Mouse (Mus musculus) CH12.LX (cell line): ENCODE results near the gene Hand2. TPM values are rescaled to one million over a fixed set of nuclear protein-coding genes. Genes with fewer than 3 reads are reported as not detected.

ENCODE experiments used
- DNase-seq: peaks from one replicate; pipeline ENCODE4 v3.0.0-alpha.2; 2013; ENCODE audit errors: extremely low read depth
- H3K27ac ChIP-seq: 2 replicates; pipeline ENCODE4 v1.5.1; 2012; ENCODE audit warnings: low read depth, mild to moderate bottlenecking, control low read depth, moderate library complexity; ENCODE audit not compliant: insufficient read depth
- H3K27me3 ChIP-seq: replicated peaks from 2 replicates; pipeline ENCODE3; 2012; ENCODE audit warnings: inconsistent platforms
- H3K36me3 ChIP-seq, 2 experiments: replicated peaks in 1 of 2; 2 replicates each; pipeline versions ENCODE3 to v1.6.1; 2012; ENCODE audit warnings: inconsistent platforms in 1 of 2, low read length in 1 of 2, mild to moderate bottlenecking in 1 of 2, mixed read lengths in 1 of 2, moderate library complexity in 1 of 2; ENCODE audit not compliant: control insufficient read depth in 1 of 2, insufficient read depth in 1 of 2
- H3K4me1 ChIP-seq, 2 experiments: 2 replicates each; pipeline ENCODE4 v1.6.1; 2012; ENCODE audit warnings: inconsistent platforms in 1 of 2, moderate library complexity in 1 of 2; ENCODE audit not compliant: insufficient read depth in 2 of 2, control insufficient read depth in 1 of 2
- H3K4me2 ChIP-seq: 2 replicates; pipeline ENCODE4 v1.6.1; 2012; ENCODE audit warnings: low read depth, mild to moderate bottlenecking, control low read depth; ENCODE audit not compliant: poor library complexity, insufficient read depth, severe bottlenecking
- H3K4me3 ChIP-seq, 3 experiments: fragments of 150-350 bp in 1 of 3; sonication (generic) in 1 of 3; replicated peaks in 1 of 3; 2 replicates each; pipeline versions ENCODE3 to v1.5.1; 2011 to 2012; ENCODE audit warnings: low read depth in 2 of 3, low read length in 2 of 3, mild to moderate bottlenecking in 2 of 3, moderate library complexity in 2 of 3, control low read depth in 1 of 3, improper control_type of control experiment in 1 of 3, inconsistent platforms in 1 of 3, mixed read lengths in 1 of 3; ENCODE audit not compliant: poor library complexity in 1 of 3
- H3K79me2 ChIP-seq: replicated peaks from 2 replicates; pipeline ENCODE4 v1.6.1; 2012; ENCODE audit warnings: mild to moderate bottlenecking, moderate library complexity; ENCODE audit not compliant: control insufficient read depth, poor library complexity, insufficient read depth, severe bottlenecking; ENCODE audit errors: extremely low read depth
- H3K9ac ChIP-seq: 2 replicates; pipeline ENCODE4 v1.6.1; 2012; ENCODE audit warnings: low read depth, mild to moderate bottlenecking, control low read depth, moderate library complexity; ENCODE audit not compliant: insufficient read depth
- H3K9me3 ChIP-seq: replicated peaks from 2 replicates; pipeline ENCODE3; 2012; ENCODE audit warnings: low read length, inconsistent platforms, mixed read lengths
- BHLHE40 ChIP-seq: IDR thresholded peaks from 2 replicates; pipeline ENCODE4 v1.6.1; 2011; ENCODE audit warnings: mild to moderate bottlenecking, low read depth, low read length, improper control_type of control experiment
- CHD1 ChIP-seq: IDR thresholded peaks from 2 replicates; pipeline ENCODE4 v1.6.1; 2012; ENCODE audit warnings: low read depth, low read length, improper control_type of control experiment, inconsistent platforms
- CHD2 ChIP-seq: IDR thresholded peaks from 2 replicates; pipeline ENCODE4 v1.6.1; 2011; ENCODE audit warnings: low read length, improper control_type of control experiment
- CTCF ChIP-seq, 2 experiments: IDR thresholded peaks in 1 of 2; conservative IDR thresholded peaks in 1 of 2; 2 replicates each; pipeline ENCODE4 v1.5.1; 2011 to 2012; ENCODE audit warnings: low read depth in 2 of 2, low read length in 2 of 2, improper control_type of control experiment in 1 of 2, inconsistent platforms in 1 of 2, mild to moderate bottlenecking in 1 of 2, moderate library complexity in 1 of 2
- E2F4 ChIP-seq: IDR thresholded peaks from 2 replicates; pipeline ENCODE4 v1.6.1; 2011; ENCODE audit warnings: low read depth, low read length, improper control_type of control experiment; ENCODE audit not compliant: insufficient replicate concordance
- ELF1 ChIP-seq: IDR thresholded peaks from 2 replicates; pipeline ENCODE4 v1.6.1; 2014; ENCODE audit warnings: low read depth, mild to moderate bottlenecking, inconsistent platforms, low read length, improper control_type of control experiment
- ETS1 ChIP-seq: conservative IDR thresholded peaks from 2 replicates; pipeline ENCODE4 v1.6.1; 2012; ENCODE audit warnings: low read depth, mild to moderate bottlenecking, inconsistent platforms, low read length, improper control_type of control experiment, moderate library complexity
- GABPA ChIP-seq: IDR thresholded peaks from 2 replicates; pipeline ENCODE4 v1.6.1; 2012; ENCODE audit warnings: low read depth, low read length, improper control_type of control experiment, inconsistent platforms; ENCODE audit not compliant: insufficient replicate concordance
- IRF4 ChIP-seq: IDR thresholded peaks from 2 replicates; pipeline ENCODE4 v1.6.1; 2014; ENCODE audit warnings: low read depth, mild to moderate bottlenecking, inconsistent platforms, low read length, improper control_type of control experiment
- MAFK ChIP-seq: IDR thresholded peaks from 2 replicates; pipeline ENCODE4 v1.6.1; 2011; ENCODE audit warnings: low read length, improper control_type of control experiment; ENCODE audit not compliant: insufficient replicate concordance
- MAX ChIP-seq: IDR thresholded peaks from 2 replicates; pipeline ENCODE4 v1.6.1; 2011; ENCODE audit warnings: low read length, improper control_type of control experiment
- MEF2A ChIP-seq: IDR thresholded peaks from 2 replicates; pipeline ENCODE4 v1.6.1; 2014; ENCODE audit warnings: low read depth, mild to moderate bottlenecking, inconsistent platforms, low read length, improper control_type of control experiment, borderline replicate concordance
- MXI1 ChIP-seq: IDR thresholded peaks from 2 replicates; pipeline ENCODE4 v1.6.1; 2011; ENCODE audit warnings: mild to moderate bottlenecking, low read depth, low read length, improper control_type of control experiment
- MYC ChIP-seq: IDR thresholded peaks from 2 replicates; pipeline ENCODE4 v1.6.1; 2011; ENCODE audit warnings: low read depth, mild to moderate bottlenecking, improper control_type of control experiment, low read length
- NELFE ChIP-seq: IDR thresholded peaks from 2 replicates; pipeline ENCODE4 v1.6.1; 2011; ENCODE audit warnings: low read depth, low read length, improper control_type of control experiment
- POLR2A ChIP-seq: IDR thresholded peaks from 2 replicates; pipeline ENCODE4 v1.6.1; 2011; ENCODE audit warnings: low read depth, mild to moderate bottlenecking, improper control_type of control experiment, low read length
- POLR2AphosphoS2 ChIP-seq: IDR thresholded peaks from 2 replicates; pipeline ENCODE4 v1.6.1; 2011; ENCODE audit warnings: low read depth, low read length, improper control_type of control experiment
- RCOR1 ChIP-seq: conservative IDR thresholded peaks from 2 replicates; pipeline ENCODE4 v1.6.1; 2012; ENCODE audit warnings: low read depth, mild to moderate bottlenecking, inconsistent platforms, low read length, improper control_type of control experiment
- SIN3A ChIP-seq: IDR thresholded peaks from 2 replicates; pipeline ENCODE4 v1.6.1; 2012; ENCODE audit warnings: low read length, improper control_type of control experiment, inconsistent platforms
- TBP ChIP-seq: conservative IDR thresholded peaks from 2 replicates; pipeline ENCODE4 v1.6.1; 2011; ENCODE audit warnings: low read depth, low read length, improper control_type of control experiment
- UBTF ChIP-seq: IDR thresholded peaks from 2 replicates; pipeline ENCODE4 v1.6.1; 2012; ENCODE audit warnings: low read depth, mild to moderate bottlenecking, inconsistent platforms, low read length, improper control_type of control experiment, moderate library complexity
- ZMIZ1 ChIP-seq: IDR thresholded peaks from 2 replicates; pipeline ENCODE4 v1.6.1; 2012; ENCODE audit warnings: low read depth, mild to moderate bottlenecking, inconsistent platforms, low read length, improper control_type of control experiment
- dilution Hi-C: fragments of 300-500 bp; cut with MboI; formaldehyde crosslinking; loops from 2 replicates; pipeline ENCODE4 v1.14.3; 2020; ENCODE audit warnings: low sequenced_read_pairs; ENCODE audit not compliant: extremely low pct_unique_long_range_greater_than_20kb, extremely low pct_ligation_motif_present
- in situ Hi-C: fragments of 300-500 bp; cut with MboI; formaldehyde crosslinking; loops from 3 replicates; pipeline ENCODE4 v1.14.3; 2019; ENCODE audit warnings: low sequenced_read_pairs, low pct_ligation_motif_present, low pct_unique_long_range_greater_than_20kb, mixed read lengths
- polyA plus RNA-seq: library from polyadenylated mRNA; unstranded; fragments of >175 nt; gene quantifications from 2 replicates; pipeline ENCODE4 v1.2.1, GENCODE M21; 2012; ENCODE audit warnings: low read depth; ENCODE audit not compliant: insufficient read length
- total RNA-seq, 2 experiments: library from RNA; depleted of rRNA; stranded (reverse); fragments of 300-350 nt in 1 of 2; fragments of >200 nt in 1 of 2; gene quantifications; 2 replicates each; pipeline ENCODE4 v1.2.3; 2012 to 2014

The Hand2 gene
- total RNA-seq (2012; rRNA removed), result not detected in 2 replicates
- total RNA-seq (2014; rRNA removed), result not detected in 2 replicates
- not detected in 2 replicates for polyA plus RNA-seq

DNA sequence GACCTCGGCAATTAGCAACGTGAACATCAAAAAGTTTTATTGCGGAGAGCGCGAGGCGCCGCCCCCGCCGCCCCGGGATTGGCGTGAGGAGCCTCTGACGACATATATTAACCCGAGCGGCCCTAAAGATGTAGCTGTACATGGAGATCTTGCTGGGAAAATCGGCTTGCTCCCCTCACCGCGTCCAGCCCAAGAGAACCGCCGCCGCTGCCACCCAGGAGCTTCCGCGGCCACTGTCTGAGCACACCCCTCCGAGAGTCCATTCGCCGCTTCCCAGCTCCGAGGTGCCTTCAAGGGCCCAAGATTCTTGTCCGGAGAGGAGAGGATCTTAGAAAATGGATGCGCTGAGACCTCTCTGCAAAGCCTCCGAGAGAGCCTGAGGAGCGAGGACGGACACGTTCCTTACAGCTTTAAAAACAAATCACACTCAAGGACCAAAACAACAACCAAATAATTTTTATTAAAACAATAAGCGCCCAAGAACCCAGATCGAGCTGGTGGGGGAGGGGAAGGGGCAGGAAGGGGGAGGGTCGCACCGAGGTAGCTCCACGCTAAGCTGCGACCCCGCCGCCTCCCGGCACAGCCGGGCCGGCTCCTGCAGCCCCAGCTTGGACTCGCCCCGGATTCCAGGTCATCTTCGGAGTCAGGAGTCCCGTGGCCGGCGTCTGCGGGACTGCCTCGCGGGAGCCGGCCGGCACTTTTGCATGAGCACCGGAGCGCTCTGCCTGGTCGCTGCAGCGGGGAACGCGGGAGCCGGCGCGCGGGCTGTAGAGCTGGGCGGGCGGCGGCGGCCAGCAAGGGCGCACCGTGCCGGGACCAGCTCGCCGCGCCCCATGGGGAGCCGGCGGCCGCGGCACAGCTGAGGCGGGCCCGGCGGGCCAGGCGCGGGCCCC is at the start of gene Hand2:
Gene Hand2, plus strand, starts transcription at position 133 of the 893 bp plus-strand sequence.
- H3K36me3 ChIP-seq, result no peaks in the 10 kb centered on the region
- no peak for DNase-seq
- H3K4me2 ChIP-seq, result no peak within 1 kb of the TSS
- no peak within 1 kb of the TSS for H3K27ac ChIP-seq
- dilution Hi-C loops, result no loop called here
- no peak within 1 kb of the TSS for H3K9ac ChIP-seq
- no peaks in the 10 kb centered on the region for H3K4me1 ChIP-seq
- peaks cover 12% of the 10 kb centered on the region for H3K9me3 ChIP-seq
- TF ChIP-seq ETS1 (no peak), NELFE (no peak), MYC (no peak), CHD2 (no peak), RCOR1 (no peak), BHLHE40 (no peak), UBTF (no peak), GABPA (no peak), SIN3A (no peak), TBP (no peak), CTCF (conservative IDR thresholded peaks at IDR 0.05 in 1 of 2, IDR thresholded peaks at IDR 0.05 in 1 of 2; ENCODE audit: low read depth in 2 of 2, low read length in 2 of 2) (no peak), CHD1 (no peak), E2F4 (no peak), MEF2A (no peak), MAX (no peak), ELF1 (no peak), POLR2A (no peak), POLR2AphosphoS2 (no peak), MXI1 (no peak), ZMIZ1 (no peak)
- in situ Hi-C loops, result no loop called here
- no peaks in the 10 kb centered on the region for H3K27me3 ChIP-seq
- H3K79me2 ChIP-seq, result no peaks in the 10 kb centered on the region
- no peak within 1 kb of the TSS for H3K4me3 ChIP-seq

DNA sequence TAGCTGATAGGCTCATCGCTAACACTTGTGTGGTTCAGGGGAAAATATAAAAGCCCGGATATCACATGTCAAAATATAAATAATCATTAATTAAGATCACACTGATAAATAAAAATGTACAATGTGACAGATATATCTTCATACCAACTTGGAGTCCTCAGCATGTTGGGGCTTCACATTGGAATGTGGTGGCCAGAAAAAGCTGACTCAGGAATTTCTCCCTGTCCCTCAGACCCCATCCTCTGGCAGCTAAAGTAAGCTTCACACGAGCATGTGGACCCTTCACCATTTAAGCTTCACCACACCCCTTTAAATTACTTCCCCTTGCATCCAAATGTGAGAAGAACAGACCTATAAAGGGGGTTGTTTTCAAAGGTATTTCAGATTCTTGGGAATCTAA is 47.7 kb upstream of the Hand2 start:
- TF ChIP-seq IRF4 (no peak), MAFK (peak; percentile 71)
- H3K9ac ChIP-seq, result no peak overlapping the region
- in situ Hi-C loops, result no loop called here
- no peak overlapping the region for H3K27ac ChIP-seq
- no peak for DNase-seq
- no peaks in the 10 kb centered on the region for H3K36me3 ChIP-seq
- H3K4me1 ChIP-seq, result no peaks in the 10 kb centered on the region
- H3K79me2 ChIP-seq, result no peaks in the 10 kb centered on the region
- H3K9me3 ChIP-seq, result no peaks in the 10 kb centered on the region
- dilution Hi-C loops, result no loop called here
- no peak overlapping the region for H3K4me3 ChIP-seq
- H3K27me3 ChIP-seq, result no peaks in the 10 kb centered on the region
- no peak overlapping the region for H3K4me2 ChIP-seq
